Mouse (Mus musculus) stomach, postnatal 0 days (tissue): ENCODE results near the gene Oas1g. TPM values are rescaled to one million over a fixed set of nuclear protein-coding genes. Genes with fewer than 3 reads are reported as not detected.
"Not testable (repeated sequence)": the region's sequence is repeated elsewhere in the genome, so short reads cannot be mapped to it uniquely, and the experiment has no call there.

Experiments
- ATAC-seq: fragments of 200-750 bp; cut with Nextera tagmentation; 2 replicates; pipeline ENCODE4 v1.8.0; 2017; ENCODE audit not compliant: low FRiP score, low TSS enrichment
- DNase-seq: peaks from one replicate; pipeline ENCODE4 v3.0.0-alpha.2; 2016; ENCODE audit warnings: low spot score
- H3K27ac ChIP-seq: fragments of 300-500 bp; sonication (generic); replicated peaks from 2 replicates; pipeline ENCODE4 v1.5.1; 2014; ENCODE audit warnings: mild to moderate bottlenecking, control low read depth
- H3K27me3 ChIP-seq: fragments of 300-500 bp; sonication (generic); 2 replicates; pipeline ENCODE4 v1.6.1; 2014; ENCODE audit warnings: low read length; ENCODE audit not compliant: control insufficient read depth, insufficient read depth
- H3K36me3 ChIP-seq: fragments of 300-500 bp; sonication (generic); 2 replicates; pipeline ENCODE4 v1.6.1; 2014; ENCODE audit warnings: low read length, mixed read lengths; ENCODE audit not compliant: control insufficient read depth, insufficient read depth
- H3K4me1 ChIP-seq: fragments of 300-500 bp; sonication (generic); replicated peaks from 2 replicates; pipeline ENCODE4 v1.6.1; 2014; ENCODE audit warnings: antibody characterized with exemption; ENCODE audit not compliant: control insufficient read depth, insufficient read depth
- H3K4me2 ChIP-seq: fragments of 300-500 bp; sonication (generic); replicated peaks from 2 replicates; pipeline ENCODE4 v1.6.1; 2014; ENCODE audit warnings: low read depth, mild to moderate bottlenecking, control low read depth, moderate library complexity
- H3K4me3 ChIP-seq: fragments of 300-500 bp; sonication (generic); 2 replicates; pipeline ENCODE4 v1.5.1; 2014; ENCODE audit warnings: low read depth, low read length, control low read depth
- H3K9ac ChIP-seq: fragments of 300-500 bp; sonication (generic); 2 replicates; pipeline ENCODE4 v1.6.1; 2014; ENCODE audit warnings: mild to moderate bottlenecking, low read length, control low read depth, mixed read lengths
- H3K9me3 ChIP-seq: fragments of 300-500 bp; sonication (generic); 2 replicates; pipeline ENCODE4 v1.6.1; 2016; ENCODE audit warnings: low read length; ENCODE audit not compliant: control insufficient read depth
- CTCF ChIP-seq: IDR thresholded peaks from 2 replicates; pipeline ENCODE4 v1.5.1; 2016; ENCODE audit warnings: antibody characterized with exemption, low read depth, mild to moderate bottlenecking, moderate library complexity
- EP300 ChIP-seq: optimal IDR thresholded peaks from 2 replicates; pipeline ENCODE3; 2016; ENCODE audit warnings: antibody characterized with exemption
- WGBS: fragments of 180-500 bp; shearing (Covaris S2); extraction: QIAGEN DNeasy Blood & Tissue Kit; methylation state at CpG from one replicate; pipeline ENCODE4 v1.1.7; 2014; 5-methylcytosine and 5-hydroxymethylcytosine counted together
- polyA plus RNA-seq: library from polyadenylated mRNA; unstranded; fragments of >200 nt; fragmentation: Nextera tagmentation; extraction: Ambion mirVana; gene quantifications from 2 replicates; pipeline ENCODE4 v1.2.1, GENCODE M21; 2015

Oas1g gene
- polyA plus RNA-seq, 1 experiment from 2014 or later = 5.1 TPM

- Histone ChIP-seq H3K9ac (no peak overlapping the region), H3K27ac (no peak overlapping the region), H3K9me3 (no peaks in the 10 kb centered on the region), H3K36me3 (no peaks in the 10 kb centered on the region), H3K27me3 (no peaks in the 10 kb centered on the region), H3K4me1 (no peaks in the 10 kb centered on the region), H3K4me3 (no peak overlapping the region), H3K4me2 (no peak overlapping the region)
- no peak for ATAC-seq
- DNase-seq = no peak
- WGBS = 76% methylated on average over 3 of the region's 3 CpGs
- no peak for TF ChIP-seq CTCF
- no peak for TF ChIP-seq EP300
Measured at GRCm38 (mm10) chr5:120920296-120920695, 32.9 kb upstream of the Oas1g start.

- DNase-seq, H3K9me3 ChIP-seq, H3K4me3 ChIP-seq, H3K27ac ChIP-seq, H3K9ac ChIP-seq, ATAC-seq, H3K4me2 ChIP-seq, H3K4me1 ChIP-seq, H3K27me3 ChIP-seq, H3K36me3 ChIP-seq: not testable (repeated sequence)
- 63% methylated on average over 2 of the region's 2 CpGs for WGBS
Measured at GRCm38 (mm10) chr5:120919156-120919935, 31.9 kb upstream of the Oas1g start.

GRCm38 (mm10) chr5:120914204-120914603 lies 26.8 kb upstream of the Oas1g start, which contains the start of gene Oas1d:
Gene Oas1d (plus strand): TSS chr5:120914536.
- not testable (repeated sequence) for H3K27ac ChIP-seq, H3K27me3 ChIP-seq, H3K4me1 ChIP-seq, ATAC-seq, H3K36me3 ChIP-seq, H3K4me2 ChIP-seq, H3K4me3 ChIP-seq, DNase-seq, H3K9ac ChIP-seq, H3K9me3 ChIP-seq
- peak; percentile 34 for TF ChIP-seq CTCF
- 41% methylated on average over 8 of the region's 8 CpGs for WGBS

GRCm38 (mm10) chr5:120908196-120908920 lies 20.9 kb upstream of the Oas1g start:
- no peak overlapping the region for H3K27ac ChIP-seq
- H3K27me3 ChIP-seq = no peaks in the 10 kb centered on the region
- H3K4me2 ChIP-seq = no peak overlapping the region
- ATAC-seq = no peak
- no peaks in the 10 kb centered on the region for H3K36me3 ChIP-seq
- H3K9ac ChIP-seq = no peak overlapping the region
- no peak for DNase-seq
- no peak overlapping the region for H3K4me3 ChIP-seq
- H3K9me3 ChIP-seq = no peaks in the 10 kb centered on the region
- no peaks in the 10 kb centered on the region for H3K4me1 ChIP-seq
- WGBS = 52% methylated on average over 7 of the region's 7 CpGs
- TF ChIP-seq CTCF (no peak), EP300 (no peak)

- H3K27ac ChIP-seq, H3K4me3 ChIP-seq, H3K36me3 ChIP-seq, H3K27me3 ChIP-seq, H3K9me3 ChIP-seq, H3K9ac ChIP-seq, H3K4me1 ChIP-seq: not testable (repeated sequence)
- DNase-seq = peak; percentile 41
- H3K4me2 ChIP-seq = 0 out of 2 replicates have a peak within 1 kb of the TSS, but pooled peaks have one; percentile 14
- 35% methylated on average over 8 of the region's 12 CpGs for WGBS
- peak; percentile 56; the same call in 1 of the 2 replicates for ATAC-seq
Measured at GRCm38 (mm10) chr5:120906791-120907733, 19.6 kb upstream of the Oas1g start, which contains the start of gene Oas1a. Gene Oas1a (minus strand): TSS chr5:120907521.
